Mouse (Mus musculus): ENCODE data around the gene Pdss1. TPM values are rescaled to one million over a fixed set of nuclear protein-coding genes. Genes with fewer than 3 reads are reported as not detected.
"Not testable (repeated sequence)": the region's sequence is repeated elsewhere in the genome, so short reads cannot be mapped to it uniquely, and the experiment has no call there.

Gene Pdss1
- total and polyA plus RNA-seq, 3 experiments, result 35.1 to 42.1 TPM; not detected in 1

GRCm38 (mm10) chr2:22918651-22919050 lies 23.3 kb downstream of the Pdss1 start:
- Histone ChIP-seq H3K36me3 (ENCODE audit: control insufficient read depth in 1 of 2, insufficient read depth in 2 of 2, low read length in 2 of 2) (peaks cover 0 to 24% of the 10 kb centered on the region in 2 experiments; a peak in 2 of 4 replicates), H3K27me3 (ENCODE audit: control insufficient read depth in 1 of 2, insufficient read depth in 2 of 2, low read length in 2 of 2) (no peaks in the 10 kb centered on the region)

GRCm38 (mm10) chr2:22925911-22926310 lies 30.6 kb downstream of the Pdss1 start:
- not testable (repeated sequence) for H3K4me1 ChIP-seq (ENCODE audit: control insufficient read depth in 1 of 2, insufficient read depth in 2 of 2, low read length in 2 of 2)
- TF ChIP-seq ZNF384 (IDR thresholded peaks at IDR 0.05; ENCODE audit: low read depth, low read length), result peak; percentile 67

More at GRCm38 (mm10) chr2:22918651-22919050, 23.3 kb downstream of the Pdss1 start:
- H3K9me3 ChIP-seq (replicated peaks; ENCODE audit: insufficient read depth, low read length), result no peaks in the 10 kb centered on the region
- TF ChIP-seq MYC (IDR thresholded peaks at IDR 0.05; ENCODE audit: low read depth, low read length) (no peak), GABPA (IDR thresholded peaks at IDR 0.05; ENCODE audit: low read depth, low read length) (no peak), GATA1 (IDR thresholded peaks at IDR 0.05; ENCODE audit: low read depth, low read length) (no peak), MYB (IDR thresholded peaks at IDR 0.05; ENCODE audit: low read depth, low read length) (no peak), USF2 (IDR thresholded peaks at IDR 0.05; ENCODE audit: borderline replicate concordance in 1 of 2, insufficient read depth in 1 of 2, low read depth in 1 of 2, low read length in 2 of 2) (no peak), EP300 (IDR thresholded peaks at IDR 0.05; ENCODE audit: low read depth in 1 of 2, low read length in 2 of 2) (no peak), NRF1 (IDR thresholded peaks at IDR 0.05; ENCODE audit: insufficient read depth, low read depth, low read length, poor library complexity, severe bottlenecking) (no peak), ETS1 (IDR thresholded peaks at IDR 0.05; ENCODE audit: low read depth, low read length) (no peak), MXI1 (IDR thresholded peaks at IDR 0.05; ENCODE audit: low read depth, low read length) (no peak), BHLHE40 (IDR thresholded peaks at IDR 0.05; ENCODE audit: borderline replicate concordance, low read depth, low read length) (no peak), ELF1 (IDR thresholded peaks at IDR 0.05; ENCODE audit: low read depth, low read length) (no peak), MAX (IDR thresholded peaks at IDR 0.05; ENCODE audit: low read length) (no peak), POLR2AphosphoS2 (IDR thresholded peaks at IDR 0.05; ENCODE audit: low read length) (no peak), CHD2 (IDR thresholded peaks at IDR 0.05; ENCODE audit: low read length) (no peak), CTCF (IDR thresholded peaks at IDR 0.05 in 2 of 3, conservative IDR thresholded peaks at IDR 0.05 in 1 of 3; ENCODE audit: control insufficient read depth in 1 of 3, insufficient read depth in 1 of 3, low read depth in 2 of 3, low read length in 3 of 3, poor library complexity in 1 of 3, severe bottlenecking in 1 of 3) (no peak), E2F4 (IDR thresholded peaks at IDR 0.05; ENCODE audit: borderline replicate concordance, low read depth, low read length) (no peak)
- no peak overlapping the region for H3K4me3 ChIP-seq (ENCODE audit: control insufficient read depth in 1 of 2, insufficient read depth in 1 of 2, low read depth in 2 of 2, low read length in 2 of 2)
- H3K4me1 ChIP-seq (ENCODE audit: control insufficient read depth in 1 of 2, insufficient read depth in 2 of 2, low read length in 2 of 2), result no peaks in the 10 kb centered on the region
- no peak overlapping the region for H3K9ac ChIP-seq (ENCODE audit: control insufficient read depth, low read depth, low read length, poor library complexity, severe bottlenecking)
- H3K79me2 ChIP-seq (ENCODE audit: control insufficient read depth, insufficient read depth, low read length, poor library complexity), result no peaks in the 10 kb centered on the region
- DNase-seq (ENCODE audit: low read depth, low spot score), result no peak
- no peak overlapping the region for H3K27ac ChIP-seq (ENCODE audit: control insufficient read depth, low read depth, low read length)

More at GRCm38 (mm10) chr2:22925911-22926310, 30.6 kb downstream of the Pdss1 start:
- not testable (repeated sequence) for DNase-seq (ENCODE audit: low read depth, low spot score); H3K9ac ChIP-seq (ENCODE audit: control insufficient read depth, low read depth, low read length, poor library complexity, severe bottlenecking); H3K79me2 ChIP-seq (ENCODE audit: control insufficient read depth, insufficient read depth, low read length, poor library complexity); H3K27me3 ChIP-seq (ENCODE audit: control insufficient read depth in 1 of 2, insufficient read depth in 2 of 2, low read length in 2 of 2); H3K4me3 ChIP-seq (ENCODE audit: control insufficient read depth in 1 of 2, insufficient read depth in 1 of 2, low read depth in 2 of 2, low read length in 2 of 2); H3K9me3 ChIP-seq (replicated peaks; ENCODE audit: insufficient read depth, low read length); H3K27ac ChIP-seq (ENCODE audit: control insufficient read depth, low read depth, low read length)
- H3K36me3 ChIP-seq (ENCODE audit: control insufficient read depth in 1 of 2, insufficient read depth in 2 of 2, low read length in 2 of 2), result peaks cover 2 to 25% of the 10 kb centered on the region in 2 experiments; a peak in 3 of 4 replicates

Data from MEL (cell line).